7 mouse cellular contexts compared by ENCODE assay signal in the genomic region with DNA sequence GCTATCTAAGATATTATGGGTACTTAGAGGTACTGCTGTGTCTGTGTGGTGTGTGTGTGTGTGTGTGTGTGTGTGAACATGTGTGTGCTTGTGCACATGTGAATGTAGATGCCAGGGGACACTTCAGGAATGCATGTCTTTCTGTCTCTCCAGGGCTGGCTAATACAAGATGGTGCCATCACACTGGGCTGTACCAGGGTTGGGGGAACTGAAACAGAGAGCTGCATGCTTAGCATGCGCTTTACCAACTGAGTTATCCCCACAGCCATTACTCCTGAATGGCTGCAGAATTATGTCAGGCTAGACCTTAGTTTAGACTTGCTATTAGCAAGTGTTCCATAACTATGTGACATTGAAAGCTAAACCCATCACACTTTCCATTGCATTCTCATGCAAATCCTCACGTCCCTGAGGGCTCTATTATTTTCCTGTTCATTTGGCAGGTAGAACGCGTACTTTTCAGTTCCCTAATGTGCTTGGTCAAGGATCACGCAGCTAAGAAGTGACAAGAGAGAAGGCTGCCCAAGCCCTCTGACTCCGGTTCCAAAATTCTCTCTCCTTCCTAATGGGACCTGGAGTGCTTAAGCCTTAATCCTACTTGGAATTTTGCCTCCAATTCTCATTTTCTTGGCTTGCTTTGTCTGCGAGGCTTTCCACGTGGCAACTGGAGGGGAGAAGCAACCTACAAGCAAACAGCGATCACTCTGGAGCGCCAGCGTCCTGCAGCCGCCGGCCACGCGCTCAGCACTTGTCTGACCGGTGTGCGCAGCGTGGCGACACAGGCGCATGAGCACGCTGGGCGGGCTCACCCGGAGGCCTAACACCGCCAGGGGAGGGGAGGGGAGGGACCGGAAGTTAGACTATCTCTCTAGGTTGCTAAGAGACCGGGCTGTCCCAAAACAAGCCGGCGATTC. TPM values are rescaled to one million over a fixed set of nuclear protein-coding genes. Genes with fewer than 3 reads are reported as not detected.
DNase-seq lines count a peak whose midpoint lies in the region; ATAC-seq lines count a peak whose summit lies in the region.

A gene (plus strand): TSS at position 776 of the 914 bp plus-strand sequence.

- ATAC-seq in embryonic facial prominence, embryonic 11.5 days (replicated peaks; ENCODE audit: insufficient number of reproducible peaks, low FRiP score, low TSS enrichment, low read depth) = peak; percentile 94
- peak; percentile 94 for ATAC-seq in granulocyte monocyte progenitor cell, adult 5-6 weeks (replicated peaks; ENCODE audit: poor library complexity, severe bottlenecking)
- peak; percentile 97 for ATAC-seq in midbrain, embryonic 13.5 days

- H3K4me2 ChIP-seq in embryonic facial prominence, embryonic 11.5 days (ENCODE audit: low read depth, low read length) = peak within 1 kb of the TSS; percentile 67
- H3K4me2 ChIP-seq in midbrain, embryonic 13.5 days (replicated peaks) = peak within 1 kb of the TSS; percentile 68

- DNase-seq in adrenal gland, adult 18-20 months (ENCODE audit: low spot score in 2 of 2) = peak; percentile 85 to 86
- peak; percentile 96 for DNase-seq in embryonic facial prominence, embryonic 11.5 days (ENCODE audit: low spot score)
- DNase-seq in kidney, adult 11 months = peak; percentile 90
- DNase-seq in limb, embryonic 10.5 days (ENCODE audit: low spot score) = peak; percentile 93
- peak; percentile 72 for DNase-seq in spleen, adult 12 weeks (ENCODE audit: low spot score)

- peak within 1 kb of the TSS; percentile 50 for H3K9ac ChIP-seq in embryonic facial prominence, embryonic 11.5 days (replicated peaks; ENCODE audit: low read length)
- H3K9ac ChIP-seq in midbrain, embryonic 13.5 days (replicated peaks) = peak within 1 kb of the TSS; percentile 57

- no peaks in the 10 kb centered on the region for H3K27me3 ChIP-seq in embryonic facial prominence, embryonic 11.5 days (ENCODE audit: control insufficient read depth, insufficient read depth, low read length)
- no peaks in the 10 kb centered on the region for H3K27me3 ChIP-seq in limb, embryonic 10.5 days (ENCODE audit: low read depth, poor library complexity, severe bottlenecking)
- peaks cover 5% of the 10 kb centered on the region; the same call in 1 of the 2 replicates for H3K27me3 ChIP-seq in midbrain, embryonic 13.5 days

- H3K4me1 ChIP-seq in embryonic facial prominence, embryonic 11.5 days (ENCODE audit: control insufficient read depth, insufficient read depth, low read length) = no peaks in the 10 kb centered on the region
- peaks cover 18% of the 10 kb centered on the region for H3K4me1 ChIP-seq in limb, embryonic 10.5 days
- H3K4me1 ChIP-seq in midbrain, embryonic 13.5 days (replicated peaks) = peaks cover 18% of the 10 kb centered on the region

- no peaks in the 10 kb centered on the region for H3K36me3 ChIP-seq in embryonic facial prominence, embryonic 11.5 days (replicated peaks; ENCODE audit: control insufficient read depth, insufficient read depth, low read depth, low read length)
- no peaks in the 10 kb centered on the region for H3K36me3 ChIP-seq in limb, embryonic 10.5 days
- H3K36me3 ChIP-seq in midbrain, embryonic 13.5 days = no peaks in the 10 kb centered on the region

- no peaks in the 10 kb centered on the region for H3K9me3 ChIP-seq in embryonic facial prominence, embryonic 11.5 days (replicated peaks; ENCODE audit: control insufficient read depth, low read length)
- H3K9me3 ChIP-seq in limb, embryonic 10.5 days (replicated peaks) = no peaks in the 10 kb centered on the region
- H3K9me3 ChIP-seq in midbrain, embryonic 13.5 days = no peaks in the 10 kb centered on the region

- H3K4me3 ChIP-seq in embryonic facial prominence, embryonic 11.5 days (ENCODE audit: low read depth, low read length) = peak within 1 kb of the TSS; percentile 40
- H3K4me3 ChIP-seq in limb, embryonic 10.5 days = peak within 1 kb of the TSS; percentile 51
- H3K4me3 ChIP-seq in midbrain, embryonic 13.5 days (replicated peaks) = peak within 1 kb of the TSS; percentile 44

- H3K27ac ChIP-seq in embryonic facial prominence, embryonic 11.5 days (replicated peaks; ENCODE audit: low read depth, low read length) = peak within 1 kb of the TSS; percentile 22; the same call in 1 of the 2 replicates
- peak within 1 kb of the TSS; percentile 76 for H3K27ac ChIP-seq in limb, embryonic 10.5 days
- H3K27ac ChIP-seq in midbrain, embryonic 13.5 days = peak within 1 kb of the TSS; percentile 72

- WGBS in embryonic facial prominence, embryonic 11.5 days = 5% methylated on average over 28 of the region's 28 CpGs
- WGBS in limb, embryonic 10.5 days = 6% methylated on average over 28 of the region's 28 CpGs
- WGBS in midbrain, embryonic 13.5 days = 3% methylated on average over 27 of the region's 28 CpGs

RNA-seq across cellular contexts. Expression of the gene that starts here (rescaled TPM):
- 10 to 100 TPM in 1 of 2 experiments, 1 to 10 TPM in 1; 8.8 to 18.8 TPM for total RNA-seq in adrenal gland, adult 18-20 months (2021)
- polyA plus RNA-seq in embryonic facial prominence, embryonic 11.5 days (2014; fragmentation: Nextera tagmentation; extraction: Ambion mirVana) = 0.79 and 1.4 TPM in 2 replicates
- 3.7 TPM in 1 of 2 replicates, not detected in the other for total RNA-seq in granulocyte monocyte progenitor cell, adult 5-6 weeks (2014; fragmentation: Nextera tagmentation)
- 0.31 TPM in 1 of 2 replicates, not detected in the other for total RNA-seq in granulocyte monocyte progenitor cell, adult 5-6 weeks (2017)
- polyA plus RNA-seq in limb, embryonic 10.5 days (2016; fragmentation: Nextera tagmentation; extraction: Ambion mirVana) = 1.1 and 1.2 TPM in 2 replicates
- 2.8 and 3.0 TPM in 2 replicates for polyA plus RNA-seq in midbrain, embryonic 13.5 days (2015; fragmentation: Nextera tagmentation; extraction: Ambion mirVana)

Comparison
In these comparisons a context has a peak if more than half of its experiments do, and no peak if none do; other contexts are left out.
1. Peak in every context shown above with its lines: DNase-seq, ATAC-seq, H3K4me3 ChIP-seq and H3K27ac ChIP-seq.
2. H3K27ac ChIP-seq: peak in every context shown above with its lines; median percentile 76 in limb, embryonic 10.5 days; 72 in midbrain, embryonic 13.5 days; 22 in embryonic facial prominence, embryonic 11.5 days.